In the genomic region with DNA sequence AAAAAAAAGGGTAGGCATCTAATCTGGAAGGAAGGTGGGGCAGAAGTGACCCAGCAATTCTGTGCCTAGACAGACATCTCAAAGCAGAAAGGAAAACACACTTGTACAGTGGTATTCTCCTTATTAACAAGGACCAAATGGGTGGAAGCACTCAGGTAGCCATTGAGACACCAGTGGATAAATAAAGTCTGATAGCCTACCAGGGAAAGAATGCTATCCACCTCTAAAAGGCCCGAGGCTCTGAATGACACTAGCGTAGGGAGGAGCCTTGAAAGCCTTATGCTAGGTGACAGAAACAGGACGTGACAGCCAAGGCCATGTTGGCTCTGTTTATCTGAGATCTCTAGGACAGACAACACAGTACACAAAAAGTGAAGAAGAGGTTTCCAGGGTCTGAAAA, we compare ENCODE assay signal across 23 mouse cellular contexts. TPM values are rescaled to one million over a fixed set of nuclear protein-coding genes. Genes with fewer than 3 reads are reported as not detected.
A peak's percentile ranks its signal among the peaks of the same experiment; 100 is the strongest.
DNase-seq lines count a peak whose midpoint lies in the region; ATAC-seq and TF ChIP-seq lines count a peak whose summit lies in the region.
"Had no signal": no experiment of that assay in that cellular context is flagged by ENCODE, and none has a peak within 500 bp of the region (broad histone marks: within the 10 kb centered on the region; RNA-seq: fewer than 3 reads in every experiment).

No protein-coding gene starts in this region.

- no peak for TF ChIP-seq EP300 in heart, postnatal 0 days (IDR thresholded peaks at IDR 0.05; ENCODE audit: low read depth)
- no peak for TF ChIP-seq EP300 in CH12.LX (IDR thresholded peaks at IDR 0.05; ENCODE audit: low read length)

- no peaks in the 10 kb centered on the region for H3K79me2 ChIP-seq in CH12.LX (replicated peaks; ENCODE audit: control insufficient read depth, extremely low read depth, insufficient read depth, poor library complexity, severe bottlenecking)

- intact Hi-C loops in gastrocnemius, adult 2 months (cut with DNase I), result no loop called here

- dilution Hi-C loops in CH12.LX (cut with MboI; ENCODE audit: extremely low pct_ligation_motif_present, extremely low pct_unique_long_range_greater_than_20kb, low sequenced_read_pairs), result no loop called here

- 55% methylated on average over 3 of the region's 3 CpGs for WGBS in heart, postnatal 0 days
- 88% methylated on average over 3 of the region's 3 CpGs for WGBS in limb, embryonic 12.5 days

- peak overlapping the region; percentile 89 for H3K27ac ChIP-seq in gastrocnemius, adult 2 months
- H3K27ac ChIP-seq in heart, postnatal 0 days (ENCODE audit: low read depth), result peak overlapping the region; percentile 67
- H3K27ac ChIP-seq in CH12.LX (ENCODE audit: insufficient read depth, low read depth), result no peak overlapping the region
- peak overlapping the region; percentile 43; the same call in 1 of the 2 replicates for H3K27ac ChIP-seq in limb, embryonic 12.5 days
- no peak overlapping the region for H3K27ac ChIP-seq in layer of hippocampus, adult 2 months
- H3K27ac ChIP-seq: left cerebral cortex, adult 2 months had no signal

- H3K4me1 ChIP-seq in heart, postnatal 0 days (ENCODE audit: control insufficient read depth, insufficient read depth), result no peaks in the 10 kb centered on the region
- peaks cover 0 to 3% of the 10 kb centered on the region in 2 experiments; a peak in 1 of 4 replicates for H3K4me1 ChIP-seq in CH12.LX (ENCODE audit: control insufficient read depth in 1 of 2, insufficient read depth in 2 of 2)
- H3K4me1 ChIP-seq in limb, embryonic 12.5 days (replicated peaks), result 0 out of 2 replicates have a peak, but pooled peaks cover 5% of the 10 kb centered on the region

- no peak for TF ChIP-seq RAD21 in CH12.LX (IDR thresholded peaks at IDR 0.05; ENCODE audit: low read depth, low read length)

- no peak for TF ChIP-seq POLR2A in CH12.LX (IDR thresholded peaks at IDR 0.05; ENCODE audit: low read depth, low read length)

- H3K27me3 ChIP-seq in heart, postnatal 0 days (ENCODE audit: control insufficient read depth, insufficient read depth, low read length), result no peaks in the 10 kb centered on the region
- H3K27me3 ChIP-seq in CH12.LX (replicated peaks), result no peaks in the 10 kb centered on the region
- no peaks in the 10 kb centered on the region for H3K27me3 ChIP-seq in limb, embryonic 12.5 days

- no peak for TF ChIP-seq CTCF in gastrocnemius, adult 2 months (IDR thresholded peaks at IDR 0.05)
- no peak for TF ChIP-seq CTCF in heart, postnatal 0 days (IDR thresholded peaks at IDR 0.05; ENCODE audit: low read depth)
- TF ChIP-seq CTCF in CH12.LX (conservative IDR thresholded peaks at IDR 0.05 in 1 of 2, IDR thresholded peaks at IDR 0.05 in 1 of 2; ENCODE audit: low read depth in 2 of 2, low read length in 2 of 2), result no peak
- TF ChIP-seq CTCF in layer of hippocampus, adult 2 months (conservative IDR thresholded peaks at IDR 0.05), result no peak

- H3K4me3 ChIP-seq in gastrocnemius, adult 2 months, result peak overlapping the region; percentile 57
- no peak overlapping the region for H3K4me3 ChIP-seq in heart, postnatal 0 days (ENCODE audit: low read depth, low read length)
- H3K4me3 ChIP-seq in CH12.LX (replicated peaks in 1 of 3; ENCODE audit: low read depth in 2 of 3, low read length in 2 of 3, poor library complexity in 1 of 3), result no peak overlapping the region
- no peak overlapping the region for H3K4me3 ChIP-seq in limb, embryonic 12.5 days (replicated peaks)
- H3K4me3 ChIP-seq in layer of hippocampus, adult 2 months, result no peak overlapping the region
- H3K4me3 ChIP-seq: erythroblast, embryonic 14.5 days had no signal

- H3K9me3 ChIP-seq in heart, postnatal 0 days (replicated peaks; ENCODE audit: control insufficient read depth, low read length), result no peaks in the 10 kb centered on the region
- H3K9me3 ChIP-seq in CH12.LX (replicated peaks; ENCODE audit: low read length), result no peaks in the 10 kb centered on the region
- H3K9me3 ChIP-seq in limb, embryonic 12.5 days, result no peaks in the 10 kb centered on the region

- in situ Hi-C loops in CH12.LX (cut with MboI; ENCODE audit: low pct_ligation_motif_present, low pct_unique_long_range_greater_than_20kb, low sequenced_read_pairs), result no loop called here

- peak; percentile 23 for DNase-seq in gastrocnemius, adult 2 months
- no peak for DNase-seq in gastrocnemius, adult 8-10 months (ENCODE audit: low spot score in 2 of 2)
- no peak for DNase-seq in heart, postnatal 0 days (ENCODE audit: low spot score)
- DNase-seq in heart, adult 18-20 months, result no peak
- no peak for DNase-seq in CH12.LX (ENCODE audit: extremely low read depth)
- no peak for DNase-seq in frontal cortex, postnatal 10 days (ENCODE audit: low spot score in 2 of 2)
- DNase-seq in layer of hippocampus, adult 2 months (ENCODE audit: low spot score in 2 of 2), result no peak
- DNase-seq: adrenal gland, postnatal 36 days; cerebellum, adult 9-10 months; gastrocnemius, postnatal 10 days; retina, postnatal 1 day; thymus, postnatal 25 days had no signal

- H3K4me2 ChIP-seq in heart, postnatal 0 days (ENCODE audit: low read depth, low read length), result 0 out of 2 replicates have a peak overlapping the region, but pooled peaks have one; percentile 32
- peak overlapping the region; percentile 74 for H3K4me2 ChIP-seq in CH12.LX (ENCODE audit: insufficient read depth, low read depth, poor library complexity, severe bottlenecking)
- no peak overlapping the region for H3K4me2 ChIP-seq in limb, embryonic 12.5 days
- H3K4me2 ChIP-seq: midbrain, embryonic 11.5 days had no signal

- ATAC-seq in heart, postnatal 0 days (ENCODE audit: insufficient read depth, low read depth), result peak; percentile 5; the same call in 1 of the 2 replicates
- no peak for ATAC-seq in limb, embryonic 12.5 days (ENCODE audit: insufficient number of reproducible peaks, insufficient read depth, low FRiP score, low TSS enrichment, low read depth)
- ATAC-seq: forebrain, embryonic 16.5 days had no signal

- H3K9ac ChIP-seq in heart, postnatal 0 days (replicated peaks; ENCODE audit: low read depth, low read length), result no peak overlapping the region
- H3K9ac ChIP-seq in CH12.LX (ENCODE audit: insufficient read depth, low read depth), result no peak overlapping the region
- no peak overlapping the region for H3K9ac ChIP-seq in limb, embryonic 12.5 days (replicated peaks)

- peaks cover 42% of the 10 kb centered on the region for H3K36me3 ChIP-seq in heart, postnatal 0 days (replicated peaks; ENCODE audit: control insufficient read depth, insufficient read depth, low read length)
- no peaks in the 10 kb centered on the region for H3K36me3 ChIP-seq in CH12.LX (replicated peaks in 1 of 2; ENCODE audit: control insufficient read depth in 1 of 2, insufficient read depth in 1 of 2, low read length in 1 of 2)
- H3K36me3 ChIP-seq in limb, embryonic 12.5 days, result no peaks in the 10 kb centered on the region

TF ChIP-seq in CH12.LX, 34 proteins besides CTCF, POLR2A, EP300 and RAD21 (continues in another document):
- TF ChIP-seq GABPA (IDR thresholded peaks at IDR 0.05; ENCODE audit: insufficient replicate concordance, low read depth, low read length), result no peak
- no peak for TF ChIP-seq CHD2 (IDR thresholded peaks at IDR 0.05; ENCODE audit: low read length)
- TF ChIP-seq ZKSCAN1 (IDR thresholded peaks at IDR 0.05; ENCODE audit: borderline replicate concordance, low read depth, low read length), result no peak

RNA-seq across cellular contexts. Expression of gene Ccdc110, which starts 17.9 kb away (rescaled TPM):
- not detected for total RNA-seq in gastrocnemius, adult 2 months (2021)
- not detected for total RNA-seq in gastrocnemius, adult 8-10 months (2022)
- total RNA-seq in heart, postnatal 0 days (2014; rRNA removed; ENCODE audit: low replicate concordance), result not detected in 2 replicates
- not detected in 2 replicates for polyA plus RNA-seq in heart, postnatal 0 days (2015; fragmentation: Nextera tagmentation; extraction: Ambion mirVana)
- total RNA-seq in heart, adult 18-20 months (2021), result not detected
- total RNA-seq in CH12.LX (2012; rRNA removed) (not detected in 2 replicates), CH12.LX (2014; rRNA removed) (not detected in 2 replicates)
- not detected in 2 replicates for polyA plus RNA-seq in CH12.LX (2012; ENCODE audit: insufficient read length, low read depth)
- polyA plus RNA-seq in limb, embryonic 12.5 days (2016; fragmentation: Nextera tagmentation; extraction: Ambion mirVana), result 0.14 TPM in 1 of 2 replicates, not detected in the other
- total RNA-seq in layer of hippocampus, adult 2 months (2021), result under 1 TPM; 0.61 to 0.69 TPM
- total RNA-seq: adrenal gland, postnatal 36 days; gastrocnemius, postnatal 10 days; liver, adult 2 months; neutrophil, adult 5-6 weeks had no signal
- polyA plus RNA-seq: erythroblast, embryonic 14.5 days; hindbrain, embryonic 11.5 days; intestine, embryonic 14.5 days; large intestine, adult 2 months; liver, adult 2 months; lung, embryonic 16.5 days; midbrain, embryonic 11.5 days had no signal

RNA-seq across cellular contexts. Expression of gene Pdlim3, which starts 31.2 kb away (rescaled TPM):
- total RNA-seq in gastrocnemius, adult 2 months (2021), result 100 to 1,000 TPM; 516 to 675 TPM
- total RNA-seq in gastrocnemius, adult 8-10 months (2022), result 100 to 1,000 TPM; 733 to 955 (median 812) TPM
- 128 and 168 TPM in 2 replicates for total RNA-seq in heart, postnatal 0 days (2014; rRNA removed; ENCODE audit: low replicate concordance)
- 125 and 127 TPM in 2 replicates for polyA plus RNA-seq in heart, postnatal 0 days (2015; fragmentation: Nextera tagmentation; extraction: Ambion mirVana)
- 10 to 100 TPM; 21.9 to 30.0 TPM for total RNA-seq in heart, adult 18-20 months (2021)
- not detected in 2 replicates for total RNA-seq in CH12.LX (2012; rRNA removed)
- total RNA-seq in CH12.LX (2014; rRNA removed), result 0.15 TPM in 1 of 2 replicates, not detected in the other
- polyA plus RNA-seq in CH12.LX (2012; ENCODE audit: insufficient read length, low read depth), result not detected in 2 replicates
- 17.9 and 22.7 TPM in 2 replicates for polyA plus RNA-seq in limb, embryonic 12.5 days (2016; fragmentation: Nextera tagmentation; extraction: Ambion mirVana)
- total RNA-seq in layer of hippocampus, adult 2 months (2021), result 1 to 10 TPM in 1 of 2 experiments, under 1 TPM in 1; 1.00 to 1.2 TPM
- polyA plus RNA-seq: erythroblast, embryonic 14.5 days had no signal

RNA-seq across cellular contexts. Expression of gene 1700029J07Rik, which starts 58.6 kb away (rescaled TPM):
- total RNA-seq in gastrocnemius, adult 2 months (2021), result under 1 TPM; 0.28 to 0.59 TPM
- total RNA-seq in gastrocnemius, adult 8-10 months (2022), result under 1 TPM; 0.27 to 0.62 (median 0.37) TPM
- not detected in 2 replicates for total RNA-seq in heart, postnatal 0 days (2014; rRNA removed; ENCODE audit: low replicate concordance)
- polyA plus RNA-seq in heart, postnatal 0 days (2015; fragmentation: Nextera tagmentation; extraction: Ambion mirVana), result 1.3 and 1.6 TPM in 2 replicates
- 1 to 10 TPM in 1 of 2 experiments, under 1 TPM in 1; 0.37 to 1.3 TPM for total RNA-seq in heart, adult 18-20 months (2021)
- total RNA-seq in CH12.LX (2012; rRNA removed) (0.84 and 0.85 TPM in 2 replicates), CH12.LX (2014; rRNA removed) (2.1 and 2.3 TPM in 2 replicates)
- polyA plus RNA-seq in CH12.LX (2012; ENCODE audit: insufficient read length, low read depth), result 1.5 and 1.8 TPM in 2 replicates
- 3.4 and 4.9 TPM in 2 replicates for polyA plus RNA-seq in limb, embryonic 12.5 days (2016; fragmentation: Nextera tagmentation; extraction: Ambion mirVana)
- total RNA-seq in layer of hippocampus, adult 2 months (2021), result 1 to 10 TPM; 2.4 to 3.3 TPM
- polyA plus RNA-seq: erythroblast, embryonic 14.5 days had no signal

RNA-seq across cellular contexts. Expression of gene Ufsp2, which starts 58.8 kb away (rescaled TPM):
- 10 to 100 TPM; 36.0 to 43.8 TPM for total RNA-seq in gastrocnemius, adult 2 months (2021)
- total RNA-seq in gastrocnemius, adult 8-10 months (2022), result 10 to 100 TPM; 37.2 to 41.5 (median 39.0) TPM
- total RNA-seq in heart, postnatal 0 days (2014; rRNA removed; ENCODE audit: low replicate concordance), result 16.9 and 47.4 TPM in 2 replicates
- 59.5 and 61.4 TPM in 2 replicates for polyA plus RNA-seq in heart, postnatal 0 days (2015; fragmentation: Nextera tagmentation; extraction: Ambion mirVana)
- total RNA-seq in heart, adult 18-20 months (2021), result 10 to 100 TPM; 31.2 to 33.1 TPM
- total RNA-seq in CH12.LX (2012; rRNA removed) (47.2 and 50.1 TPM in 2 replicates), CH12.LX (2014; rRNA removed) (105 and 110 TPM in 2 replicates)
- 51.2 and 55.1 TPM in 2 replicates for polyA plus RNA-seq in CH12.LX (2012; ENCODE audit: insufficient read length, low read depth)
- 72.1 TPM in 2 replicates for polyA plus RNA-seq in limb, embryonic 12.5 days (2016; fragmentation: Nextera tagmentation; extraction: Ambion mirVana)
- total RNA-seq in layer of hippocampus, adult 2 months (2021), result 10 to 100 TPM; 48.2 to 51.3 TPM

Comparison
In these comparisons a context has a peak if more than half of its experiments do, and no peak if none do; other contexts are left out.
1. H3K27ac ChIP-seq: peak in gastrocnemius, adult 2 months (single experiment), heart, postnatal 0 days (single experiment) and limb, embryonic 12.5 days (single experiment); none in CH12.LX (single experiment) and layer of hippocampus, adult 2 months (single experiment).
2. RNA of gene Pdlim3, which starts 31.2 kb away (total RNA-seq): 733 to 955 TPM in gastrocnemius, adult 8-10 months, 516 to 675 TPM in gastrocnemius, adult 2 months, 128 to 168 TPM in heart, postnatal 0 days and 21.9 to 30.0 TPM in heart, adult 18-20 months; 1.00 to 1.2 TPM in layer of hippocampus, adult 2 months and 0.15 TPM in CH12.LX; every median in the first group is over 10 times any median in the second.